Mouse (Mus musculus) bone marrow, adult 2 months (tissue): ENCODE results near the gene Inpp5d. TPM values are rescaled to one million over a fixed set of nuclear protein-coding genes. Genes with fewer than 3 reads are reported as not detected.

Experiments used
- H3K27ac ChIP-seq: fragments of 200-500 bp; 2 replicates; pipeline ENCODE4 v1.5.1; 2012; ENCODE audit warnings: low read depth, mild to moderate bottlenecking, control low read depth, inconsistent platforms, low read length; ENCODE audit not compliant: control insufficient read depth, poor library complexity, insufficient read depth
- H3K4me1 ChIP-seq: fragments of 200-500 bp; 2 replicates; pipeline ENCODE4 v1.6.1; 2011; ENCODE audit warnings: low read length; ENCODE audit not compliant: control insufficient read depth, insufficient read depth
- H3K4me3 ChIP-seq: fragments of 200-500 bp; replicated peaks from 2 replicates; pipeline ENCODE3; 2011; ENCODE audit warnings: mild to moderate bottlenecking, low read depth, low read length, control low read depth; ENCODE audit not compliant: control insufficient read depth
- CTCF ChIP-seq: fragments of 200-500 bp; IDR thresholded peaks from 2 replicates; pipeline ENCODE4 v1.5.1; 2011; ENCODE audit warnings: low read length, control low read depth; ENCODE audit not compliant: control insufficient read depth, insufficient read depth
- POLR2A ChIP-seq: fragments of 200-500 bp; IDR thresholded peaks from 2 replicates; pipeline ENCODE4 v1.6.1; 2011; ENCODE audit warnings: low read depth, mild to moderate bottlenecking, control low read depth, low read length, borderline replicate concordance; ENCODE audit not compliant: control insufficient read depth
- WGBS: fragments of 180-500 bp; shearing (Covaris S2); methylation state at CpG from one replicate; pipeline ENCODE4 v1.1.7; 2018; 5-methylcytosine and 5-hydroxymethylcytosine counted together
- polyA plus RNA-seq: library from polyadenylated mRNA; stranded (reverse); fragments of >200 nt; gene quantifications from 2 replicates; pipeline ENCODE4 v1.2.4, GENCODE M21; 2011; ENCODE audit warnings: low replicate concordance; ENCODE audit not compliant: missing spikeins, insufficient read depth, insufficient read length

Inpp5d gene
- polyA plus RNA-seq, 1 experiment = 80.4 TPM

DNA sequence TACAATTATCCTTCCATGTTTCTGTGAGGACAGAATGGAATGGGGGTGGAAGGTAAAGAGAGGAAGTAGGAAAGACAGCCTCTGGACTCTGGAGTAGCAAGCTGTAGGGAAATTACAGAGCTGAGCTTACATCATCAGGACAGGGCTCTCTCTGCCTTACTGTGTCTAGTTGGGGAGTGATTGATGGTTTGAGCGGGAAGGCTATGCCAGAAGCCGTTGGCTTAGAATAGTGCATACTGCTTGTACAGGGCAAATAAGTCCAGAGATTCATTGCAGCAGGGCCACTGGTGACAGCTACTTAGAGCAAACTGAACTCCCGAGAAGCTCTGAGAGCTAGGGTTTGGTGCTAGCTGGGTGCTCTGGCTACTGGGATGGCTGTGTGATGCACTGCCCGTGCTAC is 66.2 kb downstream of the Inpp5d start:
- TF ChIP-seq CTCF (no peak), POLR2A (no peak)
- no peak overlapping the region for H3K27ac ChIP-seq
- H3K4me1 ChIP-seq = no peaks in the 10 kb centered on the region
- H3K4me3 ChIP-seq = no peak overlapping the region
- 88% methylated on average over 4 of the region's 4 CpGs for WGBS

GRCm38 (mm10) chr1:87687009-87687408 is 66.9 kb downstream of the Inpp5d start:
- Histone ChIP-seq H3K4me1 (no peaks in the 10 kb centered on the region), H3K4me3 (no peak overlapping the region), H3K27ac (no peak overlapping the region)
- TF ChIP-seq POLR2A (no peak), CTCF (no peak)
- 68% methylated on average over 1 of the region's 1 CpGs for WGBS

- TF ChIP-seq POLR2A = no peak
- TF ChIP-seq CTCF = no peak
- Histone ChIP-seq H3K27ac (no peak overlapping the region), H3K4me3 (no peak overlapping the region)
These were observed 69.7 kb downstream of the Inpp5d start for GRCm38 (mm10) chr1:87689661-87690341.

DNA sequence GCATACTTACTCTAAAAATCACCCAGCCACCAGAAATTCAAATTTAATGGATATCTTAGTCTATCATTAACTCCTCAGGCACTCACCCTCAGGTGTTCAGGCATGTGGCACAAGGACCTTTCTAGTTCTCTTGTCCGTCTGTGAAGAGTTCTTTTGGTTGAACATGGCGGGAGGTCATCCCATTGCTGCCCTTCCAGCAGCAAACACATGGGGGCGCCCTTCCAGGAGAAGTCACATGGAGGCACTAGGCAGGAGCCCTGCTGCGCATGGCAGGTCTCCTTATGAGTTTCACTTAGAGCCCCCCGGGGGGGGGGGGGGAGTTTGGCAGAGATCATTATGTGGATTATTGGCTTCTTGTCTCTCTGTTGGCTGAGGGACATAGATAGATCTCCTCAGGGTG is 76.2 kb downstream of the Inpp5d start:
- 69% methylated on average over 5 of the region's 5 CpGs for whole genome bisulfite sequencing
- TF ChIP-seq POLR2A = no peak
- peak; percentile 63 for TF ChIP-seq CTCF
- Histone ChIP-seq H3K4me3 (no peak overlapping the region), H3K27ac (no peak overlapping the region), H3K4me1 (no peaks in the 10 kb centered on the region)

More at GRCm38 (mm10) chr1:87689661-87690341, 69.7 kb downstream of the Inpp5d start:
- 100% methylated on average over 1 of the region's 1 CpGs for whole genome bisulfite sequencing
- H3K4me1 ChIP-seq = no peaks in the 10 kb centered on the region

DNA sequence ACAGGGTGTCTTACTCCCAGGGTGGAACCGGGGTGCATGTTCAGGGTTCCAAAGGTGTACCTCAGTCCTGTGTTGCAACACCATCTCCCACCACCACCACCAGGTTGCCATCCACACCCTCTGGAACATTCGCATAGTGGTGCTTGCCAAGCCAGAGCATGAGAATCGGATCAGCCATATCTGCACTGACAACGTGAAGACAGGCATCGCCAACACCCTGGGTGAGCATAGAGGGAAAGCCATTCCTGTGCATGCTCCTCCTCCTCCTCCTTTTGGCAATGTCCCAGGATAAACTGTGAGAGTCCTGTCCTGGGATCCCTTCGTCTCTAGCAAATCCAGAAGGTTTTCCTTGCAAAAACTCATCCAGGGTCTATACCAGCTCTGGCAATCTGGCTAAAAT is 77.9 kb downstream of the Inpp5d start:
- Histone ChIP-seq H3K4me3 (no peak overlapping the region), H3K27ac (no peak overlapping the region), H3K4me1 (no peaks in the 10 kb centered on the region)
- 87% methylated on average over 6 of the region's 6 CpGs for WGBS
- TF ChIP-seq POLR2A = no peak
- no peak for TF ChIP-seq CTCF

DNA sequence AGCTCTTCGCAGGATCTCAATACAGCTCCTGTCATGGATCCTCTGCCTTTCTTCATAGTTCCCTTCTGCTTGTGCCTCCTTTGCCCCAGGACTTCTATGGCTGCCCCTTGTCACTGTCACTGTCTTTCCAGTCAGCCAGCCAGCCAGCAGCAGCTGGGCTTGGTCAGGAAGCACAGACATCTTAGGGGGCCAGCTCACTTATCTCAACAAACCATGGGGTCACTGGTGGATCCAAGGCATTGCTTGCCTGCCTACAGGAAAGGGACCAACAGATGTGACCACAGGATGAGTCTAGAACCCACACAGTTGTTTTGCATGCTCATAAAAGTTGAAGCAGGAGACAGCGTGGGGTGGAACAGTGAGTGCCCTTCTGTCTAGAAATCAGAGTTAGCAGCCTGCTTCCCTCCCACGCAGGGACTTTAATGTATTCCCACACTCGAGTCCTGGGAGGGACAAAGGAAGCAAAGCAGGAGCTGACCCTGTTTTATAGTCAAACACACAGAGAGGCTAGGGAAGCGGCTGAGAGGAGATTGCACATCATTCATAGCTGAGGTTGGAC is 79.9 kb downstream of the Inpp5d start:
- Histone ChIP-seq H3K4me1 (no peaks in the 10 kb centered on the region), H3K27ac (no peak overlapping the region), H3K4me3 (no peak overlapping the region)
- WGBS = 84% methylated on average over 5 of the region's 5 CpGs
- no peak for TF ChIP-seq POLR2A
- TF ChIP-seq CTCF = no peak

- peaks cover 5% of the 10 kb centered on the region; the same call in 1 of the 2 replicates for H3K4me1 ChIP-seq
- H3K27ac ChIP-seq = no peak overlapping the region
- 87% methylated on average over 2 of the region's 2 CpGs for WGBS
- no peak for TF ChIP-seq POLR2A
- TF ChIP-seq CTCF = no peak
- H3K4me3 ChIP-seq = no peak overlapping the region
These were observed 84.1 kb downstream of the Inpp5d start for GRCm38 (mm10) chr1:87704230-87704629.

GRCm38 (mm10) chr1:87706361-87706760 is 86.2 kb downstream of the Inpp5d start:
- peak overlapping the region; percentile 69; the same call in 1 of the 2 replicates for H3K27ac ChIP-seq
- 84% methylated on average over 3 of the region's 3 CpGs for WGBS
- TF ChIP-seq CTCF = no peak
- H3K4me3 ChIP-seq = no peak overlapping the region
- H3K4me1 ChIP-seq = peaks cover 7% of the 10 kb centered on the region

DNA sequence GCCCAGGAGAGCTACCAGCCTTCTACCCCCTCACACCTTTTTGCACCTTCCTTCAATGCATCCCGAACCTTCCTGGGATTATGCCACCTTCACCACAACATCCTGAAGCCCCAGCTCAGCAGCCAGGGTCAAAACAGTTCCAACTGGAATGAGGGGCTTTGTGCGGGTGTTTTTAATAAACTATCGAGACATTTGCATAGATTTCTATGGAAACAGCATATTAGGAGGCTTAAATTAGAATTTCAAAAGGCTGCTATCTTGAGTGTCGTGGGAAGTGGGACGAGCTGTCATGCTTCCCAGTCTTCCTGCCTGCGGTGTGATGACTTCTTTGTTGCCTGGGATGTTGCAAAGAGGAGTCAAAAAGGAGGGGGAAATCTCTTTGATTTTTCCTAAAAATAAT is 88.9 kb downstream of the Inpp5d start:
- WGBS = 92% methylated on average over 6 of the region's 6 CpGs
- no peak for TF ChIP-seq CTCF
- Histone ChIP-seq H3K4me1 (peaks cover 9% of the 10 kb centered on the region), H3K27ac (no peak overlapping the region), H3K4me3 (no peak overlapping the region)
